Mouse (Mus musculus) stomach, embryonic 15.5 days (tissue): ENCODE measurements around the gene Tppp. TPM values are rescaled to one million over a fixed set of nuclear protein-coding genes. Genes with fewer than 3 reads are reported as not detected.

ENCODE experiments used
- ATAC-seq: fragments of 200-750 bp; cut with Nextera tagmentation; 2 replicates; pipeline ENCODE4 v1.8.0; 2017; ENCODE audit warnings: low read depth, moderate number of reproducible peaks, moderate TSS enrichment; ENCODE audit not compliant: insufficient read depth, low FRiP score
- H3K27ac ChIP-seq: fragments of 300-500 bp; sonication (generic); 2 replicates; pipeline ENCODE4 v1.5.1; 2015; ENCODE audit warnings: mild to moderate bottlenecking, inconsistent platforms
- H3K27me3 ChIP-seq: fragments of 300-500 bp; sonication (generic); replicated peaks from 2 replicates; pipeline ENCODE4 v1.6.1; 2015; ENCODE audit warnings: inconsistent platforms
- H3K36me3 ChIP-seq: fragments of 300-500 bp; sonication (generic); 2 replicates; pipeline ENCODE4 v1.6.1; 2015; ENCODE audit warnings: inconsistent platforms
- H3K4me1 ChIP-seq: fragments of 300-500 bp; sonication (generic); 2 replicates; pipeline ENCODE4 v1.6.1; 2015; ENCODE audit warnings: inconsistent platforms
- H3K4me2 ChIP-seq: fragments of 300-500 bp; sonication (generic); 2 replicates; pipeline ENCODE4 v1.6.1; 2015; ENCODE audit warnings: mild to moderate bottlenecking, inconsistent platforms
- H3K4me3 ChIP-seq: fragments of 300-500 bp; sonication (generic); replicated peaks from 2 replicates; pipeline ENCODE4 v1.5.1; 2015; ENCODE audit warnings: inconsistent platforms
- H3K9ac ChIP-seq: fragments of 300-500 bp; sonication (generic); 2 replicates; pipeline ENCODE4 v1.6.1; 2015; ENCODE audit warnings: inconsistent platforms
- H3K9me3 ChIP-seq: fragments of 300-500 bp; sonication (generic); 2 replicates; pipeline ENCODE4 v1.6.1; 2016; ENCODE audit warnings: inconsistent platforms
- WGBS: fragments of 180-500 bp; shearing (Covaris S2); methylation state at CpG from one replicate; pipeline ENCODE4 v1.1.7; 2015; 5-methylcytosine and 5-hydroxymethylcytosine counted together
- polyA plus RNA-seq: library from polyadenylated mRNA; unstranded; fragments of >200 nt; fragmentation: Nextera tagmentation; extraction: Ambion mirVana; gene quantifications from 2 replicates; pipeline ENCODE4 v1.2.1, GENCODE M21; 2015

Tppp gene
- polyA plus RNA-seq = 2.1 and 2.8 TPM in 2 replicates

GRCm38 (mm10) chr13:74008948-74009718, at the start of gene Tppp:
Gene Tppp (plus strand): TSS chr13:74009407.
- Histone ChIP-seq H3K9ac (peak within 1 kb of the TSS; percentile 34; the same call in 1 of the 2 replicates), H3K4me1 (peaks cover 15% of the 10 kb centered on the region; the same call in 1 of the 2 replicates), H3K4me3 (peak within 1 kb of the TSS; percentile 53), H3K36me3 (no peaks in the 10 kb centered on the region), H3K27ac (no peak within 1 kb of the TSS), H3K9me3 (no peaks in the 10 kb centered on the region), H3K27me3 (peaks cover 36% of the 10 kb centered on the region), H3K4me2 (peak within 1 kb of the TSS; percentile 93)
- peak; percentile 98 for ATAC-seq
- under 1% methylated on average over 56 of the region's 56 CpGs for WGBS

- Histone ChIP-seq H3K9ac (no peak overlapping the region), H3K4me2 (no peak overlapping the region), H3K36me3 (peaks cover 39% of the 10 kb centered on the region; the same call in 1 of the 2 replicates), H3K27me3 (no peaks in the 10 kb centered on the region), H3K4me3 (no peak overlapping the region), H3K27ac (no peak overlapping the region), H3K9me3 (no peaks in the 10 kb centered on the region), H3K4me1 (no peaks in the 10 kb centered on the region)
- ATAC-seq = no peak
- WGBS = 88% methylated on average over 10 of the region's 10 CpGs
Observed at GRCm38 (mm10) chr13:73960117-73960652, 49.0 kb upstream of the Tppp start.

- ATAC-seq = no peak
- Histone ChIP-seq H3K4me1 (no peaks in the 10 kb centered on the region), H3K9ac (no peak overlapping the region), H3K4me2 (no peak overlapping the region), H3K27ac (no peak overlapping the region), H3K36me3 (peaks cover 36% of the 10 kb centered on the region; the same call in 1 of the 2 replicates), H3K9me3 (no peaks in the 10 kb centered on the region), H3K4me3 (no peak overlapping the region), H3K27me3 (no peaks in the 10 kb centered on the region)
- WGBS = 87% methylated on average over 4 of the region's 4 CpGs
Observed at GRCm38 (mm10) chr13:73961177-73961576, 48.0 kb upstream of the Tppp start.

GRCm38 (mm10) chr13:73963551-73963950, 45.7 kb upstream of the Tppp start, which contains the start of gene Zdhhc11:
Gene Zdhhc11 (plus strand): TSS chr13:73963851.
- Histone ChIP-seq H3K4me1 (no peaks in the 10 kb centered on the region), H3K4me2 (no peak within 1 kb of the TSS), H3K9me3 (no peaks in the 10 kb centered on the region), H3K27me3 (no peaks in the 10 kb centered on the region), H3K9ac (no peak within 1 kb of the TSS), H3K4me3 (no peak within 1 kb of the TSS), H3K27ac (no peak within 1 kb of the TSS), H3K36me3 (peaks cover 21% of the 10 kb centered on the region; the same call in 1 of the 2 replicates)
- no peak for ATAC-seq
- 83% methylated on average over 5 of the region's 5 CpGs for WGBS

- no peaks in the 10 kb centered on the region for H3K36me3 ChIP-seq
- ATAC-seq = peak; percentile 64; the same call in 1 of the 2 replicates
- 0 out of 2 replicates have a peak overlapping the region, but pooled peaks have one; percentile 17 for H3K4me3 ChIP-seq
- 22% methylated on average over 12 of the region's 12 CpGs for WGBS
- no peaks in the 10 kb centered on the region for H3K9me3 ChIP-seq
- peak overlapping the region; percentile 43 for H3K4me2 ChIP-seq
- H3K4me1 ChIP-seq = peaks cover 4% of the 10 kb centered on the region; the same call in 1 of the 2 replicates
- H3K27me3 ChIP-seq = no peaks in the 10 kb centered on the region
- no peak overlapping the region for H3K9ac ChIP-seq
- H3K27ac ChIP-seq = no peak overlapping the region
Observed at GRCm38 (mm10) chr13:73970545-73971448, 38.4 kb upstream of the Tppp start.

GRCm38 (mm10) chr13:73974523-73974922, 34.7 kb upstream of the Tppp start:
- Histone ChIP-seq H3K27ac (no peak overlapping the region), H3K27me3 (no peaks in the 10 kb centered on the region), H3K9me3 (no peaks in the 10 kb centered on the region), H3K9ac (no peak overlapping the region), H3K4me3 (no peak overlapping the region), H3K4me2 (no peak overlapping the region), H3K36me3 (no peaks in the 10 kb centered on the region), H3K4me1 (peaks cover 4% of the 10 kb centered on the region; the same call in 1 of the 2 replicates)
- ATAC-seq = no peak
- 81% methylated on average over 3 of the region's 3 CpGs for WGBS

GRCm38 (mm10) chr13:73976935-73977334, 32.3 kb upstream of the Tppp start:
- no peaks in the 10 kb centered on the region for H3K36me3 ChIP-seq
- H3K9ac ChIP-seq = no peak overlapping the region
- no peak overlapping the region for H3K27ac ChIP-seq
- H3K4me3 ChIP-seq = no peak overlapping the region
- H3K4me2 ChIP-seq = no peak overlapping the region
- no peaks in the 10 kb centered on the region for H3K27me3 ChIP-seq
- ATAC-seq = no peak
- WGBS = 86% methylated on average over 5 of the region's 5 CpGs
- H3K4me1 ChIP-seq = no peaks in the 10 kb centered on the region
- H3K9me3 ChIP-seq = no peaks in the 10 kb centered on the region

- whole genome bisulfite sequencing = 70% methylated on average over 5 of the region's 5 CpGs
Observed at GRCm38 (mm10) chr13:73990325-73990724, 18.9 kb upstream of the Tppp start.

GRCm38 (mm10) chr13:73990761-73991160, 18.4 kb upstream of the Tppp start:
- Histone ChIP-seq H3K9me3 (no peaks in the 10 kb centered on the region), H3K4me2 (no peak overlapping the region), H3K4me1 (no peaks in the 10 kb centered on the region), H3K27ac (no peak overlapping the region), H3K36me3 (no peaks in the 10 kb centered on the region), H3K27me3 (no peaks in the 10 kb centered on the region), H3K4me3 (no peak overlapping the region), H3K9ac (no peak overlapping the region)
- 60% methylated on average over 2 of the region's 2 CpGs for WGBS
- ATAC-seq = no peak; the same call in 1 of the 2 replicates

More at GRCm38 (mm10) chr13:73990325-73990724, 18.9 kb upstream of the Tppp start:
- no peaks in the 10 kb centered on the region for H3K27me3 ChIP-seq
- H3K9me3 ChIP-seq = no peaks in the 10 kb centered on the region
- H3K4me2 ChIP-seq = no peak overlapping the region
- H3K9ac ChIP-seq = no peak overlapping the region
- no peak overlapping the region for H3K4me3 ChIP-seq
- H3K36me3 ChIP-seq = no peaks in the 10 kb centered on the region
- no peak overlapping the region for H3K27ac ChIP-seq
- no peaks in the 10 kb centered on the region for H3K4me1 ChIP-seq
- 0 out of 2 replicates have a peak, but pooled peaks have one; percentile 31 for ATAC-seq

GRCm38 (mm10) chr13:73991267-73991666, 17.9 kb upstream of the Tppp start:
- no peak for ATAC-seq
- H3K4me1 ChIP-seq = no peaks in the 10 kb centered on the region
- no peaks in the 10 kb centered on the region for H3K9me3 ChIP-seq
- no peaks in the 10 kb centered on the region for H3K27me3 ChIP-seq
- no peak overlapping the region for H3K4me2 ChIP-seq
- H3K4me3 ChIP-seq = no peak overlapping the region
- H3K36me3 ChIP-seq = no peaks in the 10 kb centered on the region
- 79% methylated on average over 5 of the region's 5 CpGs for WGBS
- H3K9ac ChIP-seq = no peak overlapping the region
- no peak overlapping the region for H3K27ac ChIP-seq

GRCm38 (mm10) chr13:73996456-73996855, 12.8 kb upstream of the Tppp start:
- H3K4me1 ChIP-seq = no peaks in the 10 kb centered on the region
- H3K27me3 ChIP-seq = no peaks in the 10 kb centered on the region
- no peak overlapping the region for H3K9ac ChIP-seq
- H3K9me3 ChIP-seq = no peaks in the 10 kb centered on the region
- no peak overlapping the region for H3K27ac ChIP-seq
- 79% methylated on average over 4 of the region's 4 CpGs for WGBS
- H3K36me3 ChIP-seq = no peaks in the 10 kb centered on the region
- no peak for ATAC-seq
- H3K4me3 ChIP-seq = no peak overlapping the region
- H3K4me2 ChIP-seq = no peak overlapping the region
